Mouse (Mus musculus): Measurements from ENCODE around the gene Hps5.

Gene Hps5

DNA sequence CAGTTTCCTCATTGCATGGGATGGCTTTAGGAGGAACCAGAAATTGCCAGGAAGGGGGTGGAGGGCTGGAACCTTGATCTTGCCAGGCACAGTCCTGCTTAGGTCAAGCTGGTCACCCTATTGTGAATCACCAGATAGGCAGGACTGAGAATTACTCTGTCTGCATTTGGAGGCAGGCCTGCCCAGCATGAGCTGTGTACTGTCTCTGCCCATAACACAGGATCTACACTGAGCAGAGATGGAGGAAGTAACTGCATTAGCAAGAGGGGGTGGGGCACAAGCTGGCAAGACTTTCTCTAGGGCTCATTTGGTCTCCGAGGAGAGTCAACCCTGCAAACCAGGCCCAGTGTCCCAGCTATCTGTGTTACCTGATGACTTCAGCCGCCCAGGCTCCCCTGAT is 60.9 kb downstream of the Hps5 start:
- no peak for DNase-seq

- no peak for DNase-seq
Observed at GRCm38 (mm10) chr7:46732458-46732857, 63.4 kb downstream of the Hps5 start, which contains the start of gene Saa4. TSS of gene Saa4 (minus strand) at chr7:46732603.

DNA sequence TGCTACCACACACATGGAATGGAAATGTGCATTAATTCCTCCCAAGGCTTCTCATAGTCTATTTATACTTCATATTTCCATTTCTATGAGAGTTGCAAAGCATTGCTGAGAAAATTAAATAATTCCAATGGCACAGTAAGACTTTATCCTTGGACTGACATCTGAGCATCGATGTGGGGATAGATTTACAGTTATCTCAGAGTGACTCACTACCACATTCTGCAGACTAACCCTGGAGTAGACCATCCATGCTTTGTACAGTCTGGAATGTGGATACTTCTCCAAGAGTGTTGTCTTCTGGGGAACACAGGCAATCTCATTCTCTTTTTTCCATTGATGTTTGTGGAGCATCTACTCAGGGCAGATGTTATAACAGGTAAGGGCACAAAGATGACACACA is 68.3 kb downstream of the Hps5 start:
- DNase-seq = no peak

- no peak for DNase-seq
Observed at GRCm38 (mm10) chr7:46724396-46724795, 71.5 kb downstream of the Hps5 start.

GRCm38 (mm10) chr7:46723849-46724248 is 72.0 kb downstream of the Hps5 start:
- DNase-seq = no peak

GRCm38 (mm10) chr7:46723354-46723753 is 72.5 kb downstream of the Hps5 start:
- DNase-seq = no peak

- no peak for DNase-seq
Observed at GRCm38 (mm10) chr7:46720460-46720859, 75.4 kb downstream of the Hps5 start.

GRCm38 (mm10) chr7:46719526-46719925 is 76.3 kb downstream of the Hps5 start:
- no peak for DNase-seq

DNA sequence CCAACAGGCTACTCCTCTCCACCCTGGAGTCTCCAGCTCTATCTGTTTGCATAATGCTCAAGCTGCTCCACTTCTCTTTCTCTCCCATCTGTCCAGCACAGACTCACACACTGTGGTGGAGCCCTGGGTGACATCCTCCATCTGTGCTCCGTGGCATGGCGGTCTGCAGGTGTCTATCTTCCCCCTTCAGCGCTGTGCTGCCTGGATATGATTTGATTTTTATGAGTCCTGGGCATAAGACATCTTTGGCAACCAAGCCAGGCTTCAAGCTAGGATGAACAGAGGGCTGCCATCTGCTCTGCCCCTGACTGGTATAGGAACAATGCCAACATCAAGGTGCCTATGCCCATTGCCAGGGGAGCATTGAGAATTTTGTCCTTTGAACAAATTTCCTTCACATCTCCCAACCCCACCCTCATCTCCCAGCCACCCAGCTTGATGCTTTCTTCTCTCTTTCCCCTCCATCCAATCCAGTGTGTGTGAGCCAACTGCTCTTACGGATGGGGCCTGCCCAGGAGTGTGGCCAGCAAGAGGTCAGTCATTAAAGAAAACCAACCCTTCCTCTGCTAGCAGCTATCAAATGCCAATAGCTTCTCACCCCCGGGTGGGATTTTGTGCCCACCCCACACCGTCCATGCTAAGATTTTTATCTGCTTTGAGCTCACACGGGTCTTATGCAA is 77.1 kb downstream of the Hps5 start:
- no peak for DNase-seq

DNA sequence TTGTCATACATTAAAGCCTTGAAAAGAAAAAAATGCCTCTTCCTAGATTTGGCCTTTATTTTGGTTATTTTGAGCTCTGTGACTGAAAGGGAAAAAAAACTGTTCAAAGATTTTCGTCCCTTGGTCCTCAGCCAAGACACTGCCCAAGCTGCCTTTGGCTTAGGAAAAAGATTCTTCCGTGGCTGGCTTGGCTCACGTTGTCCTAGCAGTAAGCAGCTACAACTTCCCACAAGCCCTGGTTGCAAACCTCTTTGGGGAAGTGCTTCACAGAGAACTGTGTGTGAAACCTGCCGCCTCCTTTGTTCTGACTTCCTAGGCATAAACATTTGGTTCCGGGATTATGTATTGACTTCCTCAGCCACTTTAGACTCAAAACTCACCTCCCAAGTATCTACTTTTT is 79.0 kb downstream of the Hps5 start:
- no peak for DNase-seq

GRCm38 (mm10) chr7:46715600-46715999 is 80.3 kb downstream of the Hps5 start, which contains the start of gene Saa3:
TSS of gene Saa3 (minus strand) at chr7:46715700.
- DNase-seq = no peak

DNA sequence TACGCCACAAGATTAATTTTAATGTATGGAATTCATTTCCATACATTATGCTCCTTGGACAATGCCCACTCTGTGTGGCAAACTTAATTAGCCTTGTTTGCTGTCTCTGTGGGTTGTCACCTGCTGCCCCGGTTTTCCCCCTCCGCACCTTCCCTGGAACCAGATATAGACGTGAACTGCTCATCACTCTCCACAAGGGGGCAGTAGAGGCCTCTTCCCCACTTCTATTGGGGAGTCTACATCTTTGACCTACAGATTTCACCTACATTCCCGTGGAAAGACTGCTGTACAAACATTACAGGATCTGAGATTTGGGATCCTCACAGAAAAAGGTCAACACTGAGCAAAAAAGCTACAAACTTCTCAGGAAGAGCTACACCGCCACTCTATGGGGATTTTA is 81.3 kb downstream of the Hps5 start:
- peak; percentile 78 for DNase-seq

DNA sequence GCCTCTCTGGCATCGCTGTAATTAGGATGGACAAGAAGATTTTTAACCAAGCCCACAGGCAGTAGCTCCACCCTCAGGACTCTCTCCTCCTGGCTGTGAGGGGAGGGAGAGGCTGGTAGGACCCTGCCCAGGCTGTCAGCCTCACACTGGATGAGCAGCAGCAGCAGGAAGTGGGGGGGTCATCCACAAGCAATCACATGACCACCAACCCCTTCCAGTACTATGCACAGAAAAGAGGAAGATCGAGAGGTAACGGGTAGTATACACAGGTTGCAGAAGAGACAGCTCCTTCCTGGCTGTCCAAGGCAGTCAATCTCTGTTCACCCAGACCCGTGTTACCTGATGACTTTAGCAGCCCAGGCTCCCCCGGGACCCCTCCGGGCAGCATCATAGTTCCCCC is 83.6 kb downstream of the Hps5 start:
- peak; percentile 12 for DNase-seq

Measured in thymus, postnatal 14 days (tissue).